Mouse (Mus musculus): ENCODE data around the gene Stac2. TPM values are rescaled to one million over a fixed set of nuclear protein-coding genes. Genes with fewer than 3 reads are reported as not detected.

Stac2 gene
- polyA plus RNA-seq, 1 experiment from 2014 or later, result 5.2 TPM

DNA sequence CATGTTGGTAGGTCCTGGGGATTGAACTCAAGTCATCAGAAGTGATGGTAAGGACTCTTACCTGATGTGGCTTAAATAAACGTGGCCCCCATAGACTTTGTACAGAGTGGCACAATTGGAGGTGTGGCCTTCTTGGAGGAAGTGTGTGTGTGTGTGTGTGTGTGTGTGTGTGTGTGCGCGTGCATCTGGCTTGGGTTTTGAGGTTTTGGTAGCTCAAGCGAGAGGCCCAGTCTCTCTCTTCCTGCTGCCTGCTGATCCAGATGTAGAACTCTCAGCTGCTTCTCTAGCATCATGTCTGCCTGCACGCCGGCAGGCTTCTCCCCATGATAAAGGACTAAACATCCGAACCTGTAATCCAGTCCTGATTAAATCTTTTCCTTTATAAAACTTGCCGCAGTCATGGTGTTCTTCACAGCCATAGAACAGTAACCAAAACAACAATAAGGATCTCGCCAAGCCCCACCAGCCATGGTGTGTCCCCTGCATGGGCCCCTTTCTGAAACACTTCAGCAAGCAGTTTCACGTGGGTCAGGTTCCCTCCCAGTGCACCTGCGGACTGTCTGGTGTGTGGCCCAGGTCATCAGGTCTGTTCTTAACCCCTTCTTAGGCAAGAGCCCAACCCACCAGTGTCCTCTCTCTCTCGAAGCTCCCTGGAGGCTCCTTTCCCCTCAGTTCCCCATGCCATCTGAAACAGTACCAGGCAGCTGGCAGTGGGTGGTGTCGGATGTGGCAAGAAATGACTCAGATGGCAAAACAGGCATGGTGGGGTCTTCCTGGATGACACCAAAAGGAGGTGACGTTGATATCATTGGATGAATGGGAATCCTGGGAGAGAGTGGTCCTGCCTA lies 3.4 kb downstream of the Stac2 start:
- Histone ChIP-seq H3K27me3 (peaks cover 60% of the 10 kb centered on the region), H3K9me3 (no peaks in the 10 kb centered on the region), H3K27ac (no peak overlapping the region), H3K4me3 (no peak overlapping the region), H3K9ac (no peak overlapping the region), H3K36me3 (no peaks in the 10 kb centered on the region), H3K4me2 (no peak overlapping the region), H3K4me1 (replicated peaks) (peaks cover 42% of the 10 kb centered on the region)
- 75% methylated on average over 14 of the region's 14 CpGs for WGBS
- no peak for ATAC-seq (ENCODE audit: low FRiP score)

DNA sequence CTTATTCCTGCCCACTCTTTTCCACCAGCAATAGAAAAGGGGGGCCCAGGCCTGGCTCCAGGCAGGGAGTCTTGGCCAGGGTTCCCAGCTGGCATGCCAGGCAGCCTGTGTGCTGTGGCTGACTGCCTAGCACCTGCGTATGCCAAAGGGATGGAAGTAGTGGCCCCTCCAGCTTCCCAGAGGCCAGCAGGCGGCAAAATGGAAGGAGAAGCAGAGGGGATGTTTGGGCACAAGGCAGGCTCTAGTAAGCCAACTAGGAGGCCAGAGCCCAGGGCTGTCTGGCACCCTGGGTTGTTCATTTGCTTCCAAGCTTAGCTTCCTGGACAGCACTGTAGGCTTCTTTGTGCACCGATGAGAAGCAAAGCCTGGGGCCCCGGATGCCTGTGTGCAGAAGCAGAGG lies 5.5 kb downstream of the Stac2 start:
- no peaks in the 10 kb centered on the region for H3K9me3 ChIP-seq

DNA sequence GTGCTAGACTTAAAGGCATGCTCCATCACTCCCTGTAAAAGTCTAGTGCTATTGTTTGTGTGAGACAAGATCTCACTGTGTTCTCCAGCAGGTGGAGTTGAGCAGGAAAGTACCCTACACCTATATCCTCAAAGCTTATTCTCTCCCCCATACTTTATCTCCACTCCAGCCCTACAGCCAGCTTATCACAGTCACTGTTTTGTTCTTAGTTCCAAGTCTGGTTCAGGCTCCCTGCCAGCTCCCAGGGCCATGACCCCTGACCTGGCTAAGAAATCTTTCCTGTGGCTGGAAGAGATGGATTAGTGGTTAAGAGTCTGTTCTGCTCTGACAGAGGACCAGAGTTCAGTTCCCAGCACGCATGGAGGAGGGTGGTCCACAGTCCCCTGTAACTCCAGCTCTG lies 6.8 kb downstream of the Stac2 start:
- 74% methylated on average over 1 of the region's 1 CpGs for WGBS
- no peaks in the 10 kb centered on the region for H3K9me3 ChIP-seq
- H3K27me3 ChIP-seq, result peaks cover 36% of the 10 kb centered on the region
- no peak overlapping the region for H3K9ac ChIP-seq
- peaks cover 27% of the 10 kb centered on the region for H3K4me1 ChIP-seq (replicated peaks)
- no peak for ATAC-seq (ENCODE audit: low FRiP score)
- H3K4me3 ChIP-seq, result no peak overlapping the region
- H3K4me2 ChIP-seq, result no peak overlapping the region
- no peak overlapping the region for H3K27ac ChIP-seq
- no peaks in the 10 kb centered on the region; the same call in 1 of the 2 replicates for H3K36me3 ChIP-seq

More for the DNA sequence above, 5.5 kb downstream of the Stac2 start:
- H3K4me3 ChIP-seq, result no peak overlapping the region
- no peaks in the 10 kb centered on the region for H3K36me3 ChIP-seq
- H3K9ac ChIP-seq, result no peak overlapping the region
- H3K4me2 ChIP-seq, result no peak overlapping the region
- 89% methylated on average over 4 of the region's 4 CpGs for WGBS
- peaks cover 49% of the 10 kb centered on the region for H3K27me3 ChIP-seq
- peaks cover 40% of the 10 kb centered on the region for H3K4me1 ChIP-seq (replicated peaks)
- no peak overlapping the region for H3K27ac ChIP-seq
- ATAC-seq (ENCODE audit: low FRiP score), result no peak

DNA sequence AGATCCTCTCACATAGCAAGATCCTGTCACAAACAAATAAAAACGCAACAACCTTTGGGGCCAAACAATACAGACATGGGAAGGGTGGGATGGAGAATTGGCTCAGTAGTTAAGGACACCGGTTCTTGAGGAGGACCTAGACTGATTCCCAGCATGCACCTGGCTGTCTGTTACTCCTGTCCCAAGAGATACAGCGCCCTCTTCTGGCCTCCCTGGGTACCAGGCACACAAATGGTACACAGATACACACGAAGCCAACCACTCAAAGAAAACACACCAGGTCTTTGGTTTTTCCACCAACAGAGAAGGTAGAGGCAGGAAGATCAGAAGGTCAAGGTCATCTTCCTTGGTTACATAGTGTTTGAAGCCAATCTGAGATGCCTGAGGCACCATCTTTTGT lies 7.7 kb downstream of the Stac2 start:
- Histone ChIP-seq H3K27me3 (peaks cover 27% of the 10 kb centered on the region), H3K9ac (no peak overlapping the region), H3K4me1 (replicated peaks) (peaks cover 19% of the 10 kb centered on the region), H3K36me3 (no peaks in the 10 kb centered on the region; the same call in 1 of the 2 replicates), H3K4me3 (no peak overlapping the region), H3K27ac (no peak overlapping the region), H3K4me2 (no peak overlapping the region), H3K9me3 (no peaks in the 10 kb centered on the region)
- ATAC-seq (ENCODE audit: low FRiP score), result no peak
- 66% methylated on average over 4 of the region's 4 CpGs for WGBS

DNA sequence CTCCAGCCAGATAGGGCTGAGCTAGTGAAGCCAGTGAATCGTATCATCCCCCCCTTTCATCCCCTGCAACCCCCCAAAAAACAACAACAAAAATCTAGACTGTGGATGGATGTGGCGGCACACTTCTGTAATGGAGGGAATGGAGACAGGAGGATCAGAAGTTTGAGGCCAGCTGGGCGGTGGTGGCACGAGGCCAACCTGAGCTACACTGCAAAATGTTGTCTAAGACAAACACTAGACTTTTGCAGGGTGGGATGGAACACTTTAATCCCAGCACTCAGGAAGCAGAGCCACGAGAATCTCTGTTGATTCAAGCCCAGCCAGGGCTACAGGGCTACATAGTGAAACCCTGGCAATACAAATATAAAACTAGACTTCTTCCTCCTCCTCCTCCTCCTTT lies 9.2 kb downstream of the Stac2 start:
- no peak overlapping the region for H3K4me3 ChIP-seq
- 79% methylated on average over 5 of the region's 5 CpGs for WGBS
- H3K9ac ChIP-seq, result no peak overlapping the region; the same call in 1 of the 2 replicates
- H3K36me3 ChIP-seq, result no peaks in the 10 kb centered on the region; the same call in 1 of the 2 replicates
- H3K4me1 ChIP-seq (replicated peaks), result peaks cover 12% of the 10 kb centered on the region; the same call in 1 of the 2 replicates
- H3K27me3 ChIP-seq, result peaks cover 13% of the 10 kb centered on the region
- no peak for ATAC-seq (ENCODE audit: low FRiP score)
- no peak overlapping the region for H3K4me2 ChIP-seq
- no peak overlapping the region for H3K27ac ChIP-seq
- no peaks in the 10 kb centered on the region for H3K9me3 ChIP-seq

DNA sequence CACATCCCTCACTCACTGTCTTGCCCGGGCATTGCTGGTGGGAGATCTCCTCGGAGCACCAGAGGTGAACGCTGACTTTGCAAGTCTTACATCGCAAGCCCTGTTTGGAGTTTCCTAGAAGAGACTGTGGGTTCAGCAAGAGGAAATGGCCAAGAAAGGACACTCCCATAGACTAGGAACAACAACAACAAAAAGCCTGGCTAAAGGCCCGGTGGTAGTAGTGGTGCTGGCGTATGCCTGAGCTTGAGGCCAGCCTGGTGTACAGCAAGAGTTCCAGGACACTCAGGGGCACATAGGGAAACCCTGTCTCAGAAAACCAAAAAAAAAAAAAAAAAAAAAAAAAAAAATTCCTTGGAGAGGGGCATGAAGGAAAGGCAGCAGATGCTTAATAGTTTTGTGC lies 10.5 kb downstream of the Stac2 start:
- Histone ChIP-seq H3K9ac (no peak overlapping the region), H3K9me3 (no peaks in the 10 kb centered on the region), H3K36me3 (no peaks in the 10 kb centered on the region; the same call in 1 of the 2 replicates), H3K4me1 (replicated peaks) (peaks cover 10% of the 10 kb centered on the region; the same call in 1 of the 2 replicates), H3K27me3 (peaks cover 9% of the 10 kb centered on the region), H3K4me3 (no peak overlapping the region), H3K27ac (no peak overlapping the region), H3K4me2 (no peak overlapping the region)
- no peak for ATAC-seq (ENCODE audit: low FRiP score)
- WGBS, result 78% methylated on average over 6 of the region's 6 CpGs

DNA sequence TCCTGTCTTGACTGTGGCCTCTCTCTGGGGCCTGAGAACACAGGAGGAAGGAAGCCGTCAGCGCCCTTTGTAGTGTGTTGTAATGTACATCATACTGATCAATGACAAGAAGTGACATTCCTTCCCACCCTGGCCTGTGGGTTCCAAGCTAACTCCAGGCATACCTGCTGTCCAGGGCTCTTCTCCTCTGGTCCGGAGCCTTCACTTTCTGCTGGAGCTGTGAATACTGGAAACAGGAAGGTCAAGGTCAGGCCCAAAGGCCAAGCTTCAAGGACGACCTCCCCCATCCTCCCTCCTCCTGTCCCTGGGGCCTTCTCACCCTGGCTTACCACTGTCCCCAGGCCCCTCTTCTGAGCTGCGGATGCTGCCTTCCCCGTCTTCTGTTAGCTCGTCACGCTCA lies 12.3 kb downstream of the Stac2 start:
- H3K27me3 ChIP-seq, result peaks cover 21% of the 10 kb centered on the region
- no peaks in the 10 kb centered on the region; the same call in 1 of the 2 replicates for H3K36me3 ChIP-seq
- WGBS, result 66% methylated on average over 8 of the region's 8 CpGs
- H3K4me2 ChIP-seq, result no peak overlapping the region
- no peak overlapping the region for H3K4me3 ChIP-seq
- H3K4me1 ChIP-seq (replicated peaks), result peaks cover 15% of the 10 kb centered on the region
- H3K27ac ChIP-seq, result no peak overlapping the region
- H3K9ac ChIP-seq, result no peak overlapping the region
- H3K9me3 ChIP-seq, result no peaks in the 10 kb centered on the region
- ATAC-seq (ENCODE audit: low FRiP score), result no peak

DNA sequence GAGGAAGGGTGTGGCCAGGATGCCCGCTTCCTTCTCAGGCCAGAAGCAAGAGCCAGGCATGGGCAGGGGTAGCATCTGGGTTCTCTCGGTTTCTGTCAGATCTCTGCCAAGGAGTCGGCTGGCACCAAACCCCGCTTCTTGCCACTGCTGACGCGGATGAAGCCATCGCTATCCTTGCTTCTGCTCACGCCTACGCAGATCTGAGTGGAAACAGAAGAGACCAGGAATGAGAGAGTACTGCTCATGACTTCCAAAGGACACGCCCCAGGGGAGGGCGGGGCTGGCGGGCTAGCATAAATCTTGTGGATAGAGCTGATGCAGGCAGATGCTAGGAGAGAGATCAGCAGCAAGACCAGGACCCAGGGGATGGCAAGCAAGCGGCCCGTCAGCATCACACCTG lies 15.4 kb downstream of the Stac2 start:
- H3K27ac ChIP-seq, result no peak overlapping the region
- WGBS, result 63% methylated on average over 14 of the region's 14 CpGs
- H3K36me3 ChIP-seq, result no peaks in the 10 kb centered on the region; the same call in 1 of the 2 replicates
- H3K4me1 ChIP-seq (replicated peaks), result peaks cover 22% of the 10 kb centered on the region
- H3K9ac ChIP-seq, result no peak overlapping the region
- H3K9me3 ChIP-seq, result no peaks in the 10 kb centered on the region
- H3K4me2 ChIP-seq, result no peak overlapping the region
- peaks cover 21% of the 10 kb centered on the region for H3K27me3 ChIP-seq
- ATAC-seq (ENCODE audit: low FRiP score), result no peak
- no peak overlapping the region for H3K4me3 ChIP-seq

DNA sequence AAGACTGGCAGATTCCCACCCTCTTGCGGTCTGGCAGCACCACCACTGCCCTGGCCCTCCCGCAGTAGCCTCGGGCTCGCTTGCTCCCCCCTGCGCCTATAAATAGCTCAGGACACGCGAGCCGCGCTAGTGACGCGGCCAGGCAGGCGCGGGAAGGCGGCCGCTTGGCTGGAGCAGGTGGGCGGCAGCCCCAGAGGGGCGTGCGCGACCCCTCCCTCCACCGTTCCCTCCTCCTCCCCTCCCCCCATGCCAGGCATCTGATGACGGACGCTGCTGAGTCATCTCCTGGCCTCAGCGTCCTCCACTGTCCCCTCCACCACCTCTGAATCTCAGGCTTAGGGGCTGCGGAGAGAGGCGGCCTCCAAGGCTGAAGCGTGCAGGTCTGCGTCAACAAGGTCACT lies 17.3 kb downstream of the Stac2 start:
- peaks cover 4% of the 10 kb centered on the region for H3K36me3 ChIP-seq
- ATAC-seq (ENCODE audit: low FRiP score), result peak; percentile 60
- H3K4me2 ChIP-seq, result peak overlapping the region; percentile 76
- H3K27ac ChIP-seq, result no peak overlapping the region
- peaks cover 26% of the 10 kb centered on the region for H3K4me1 ChIP-seq (replicated peaks)
- peak overlapping the region; percentile 40 for H3K4me3 ChIP-seq
- H3K9ac ChIP-seq, result peak overlapping the region; percentile 70
- H3K27me3 ChIP-seq, result peaks cover 21% of the 10 kb centered on the region
- H3K9me3 ChIP-seq, result no peaks in the 10 kb centered on the region
- WGBS, result 1% methylated on average over 23 of the region's 27 CpGs

DNA sequence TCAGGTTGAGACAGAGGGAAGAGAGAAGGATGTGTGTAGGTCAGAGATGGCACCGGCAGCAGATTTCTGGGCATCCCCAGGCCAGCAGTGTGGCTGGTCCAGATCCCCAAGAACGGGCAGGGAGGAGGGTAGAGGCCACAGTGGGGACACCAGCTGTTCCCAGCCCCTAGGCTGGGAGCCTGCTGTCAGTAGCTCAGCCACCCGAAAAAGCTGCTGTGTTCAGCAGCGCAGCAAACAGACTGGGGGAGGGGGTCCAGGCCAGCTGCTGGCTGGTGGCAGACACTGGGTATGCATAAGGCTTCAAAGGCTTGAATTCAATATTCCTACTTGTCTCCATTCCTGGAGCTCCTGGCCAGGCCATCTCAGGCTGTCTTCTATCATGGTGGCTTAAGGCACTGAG lies 18.4 kb downstream of the Stac2 start:
- Histone ChIP-seq H3K27ac (peak overlapping the region; percentile 70), H3K4me2 (no peak overlapping the region), H3K4me1 (replicated peaks) (peaks cover 26% of the 10 kb centered on the region), H3K27me3 (peaks cover 21% of the 10 kb centered on the region), H3K9me3 (no peaks in the 10 kb centered on the region), H3K36me3 (peaks cover 15% of the 10 kb centered on the region), H3K9ac (peak overlapping the region; percentile 15; the same call in 1 of the 2 replicates), H3K4me3 (no peak overlapping the region)
- WGBS, result 20% methylated on average over 4 of the region's 4 CpGs
- peak; percentile 43; the same call in 1 of the 2 replicates for ATAC-seq (ENCODE audit: low FRiP score)

DNA sequence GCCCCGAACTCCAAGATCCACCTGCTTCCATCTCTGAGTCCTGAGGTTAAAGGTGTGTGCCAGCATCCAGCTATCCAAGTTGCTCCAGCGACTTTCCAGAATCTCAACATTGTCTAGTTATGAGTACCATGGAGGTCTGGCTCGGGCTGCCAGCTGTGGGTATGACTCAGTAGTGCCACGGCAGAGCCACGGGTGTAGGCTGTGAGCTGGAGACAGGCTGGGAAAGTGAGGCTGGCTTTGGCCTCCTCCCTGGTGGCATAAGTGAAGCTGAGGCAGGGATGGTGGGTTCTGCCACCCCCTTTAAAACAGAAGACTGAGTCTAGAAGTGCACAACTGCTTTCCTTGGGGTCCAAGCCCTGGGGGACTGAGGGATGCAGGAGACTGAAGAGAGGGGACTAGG lies 19.2 kb downstream of the Stac2 start:
- ATAC-seq (ENCODE audit: low FRiP score), result no peak

DNA sequence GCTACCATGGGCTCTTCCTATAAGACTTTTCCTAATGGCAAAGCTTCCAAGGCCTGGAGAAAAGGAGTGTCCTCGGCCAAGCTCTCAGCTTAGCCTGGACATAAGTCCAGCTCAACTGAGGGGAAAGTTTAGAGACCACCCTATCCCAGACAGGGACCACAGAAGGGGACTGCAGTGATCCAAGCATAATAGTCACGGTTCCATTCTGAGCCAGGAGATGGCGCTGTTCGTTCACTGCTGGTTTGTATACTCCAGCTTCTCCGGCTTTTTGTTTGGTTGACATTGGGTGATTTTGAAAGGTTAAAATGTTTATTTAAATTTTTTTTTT lies 21.9 kb downstream of the Stac2 start:
- Histone ChIP-seq H3K36me3 (peaks cover 33% of the 10 kb centered on the region), H3K9ac (no peak overlapping the region)

More for the DNA sequence above, 19.2 kb downstream of the Stac2 start:
- Histone ChIP-seq H3K4me3 (no peak overlapping the region), H3K9ac (no peak overlapping the region), H3K27ac (no peak overlapping the region), H3K9me3 (no peaks in the 10 kb centered on the region), H3K4me2 (no peak overlapping the region), H3K27me3 (peaks cover 21% of the 10 kb centered on the region), H3K4me1 (replicated peaks) (peaks cover 26% of the 10 kb centered on the region), H3K36me3 (peaks cover 23% of the 10 kb centered on the region)
- 84% methylated on average over 5 of the region's 5 CpGs for WGBS

More for the DNA sequence above, 21.9 kb downstream of the Stac2 start:
- WGBS, result 4% methylated on average over 5 of the region's 5 CpGs
- 0 out of 2 replicates have a peak, but pooled peaks cover under 1% of the 10 kb centered on the region for H3K27me3 ChIP-seq
- H3K27ac ChIP-seq, result no peak overlapping the region
- no peak overlapping the region for H3K4me3 ChIP-seq
- ATAC-seq (ENCODE audit: low FRiP score), result no peak
- no peak overlapping the region for H3K4me2 ChIP-seq
- peaks cover 33% of the 10 kb centered on the region for H3K4me1 ChIP-seq (replicated peaks)
- H3K9me3 ChIP-seq, result no peaks in the 10 kb centered on the region

All from hindbrain, embryonic 13.5 days (tissue).